Mouse (Mus musculus) inflammation-experienced regulatory T-cells, adult 6 months (primary cell): ENCODE data around the gene Gm26566. TPM values are rescaled to one million over a fixed set of nuclear protein-coding genes. Genes with fewer than 3 reads are reported as not detected.
"Not testable (repeated sequence)": the region's sequence is repeated elsewhere in the genome, so short reads cannot be mapped to it uniquely, and the experiment has no call there.

ENCODE experiments used
- ATAC-seq: one replicate; pipeline ENCODE4 v1.8.0; 2017
- polyA plus RNA-seq, 3 experiments: library from polyadenylated mRNA; unstranded; fragments of 100-300 nt; shearing (Covaris generic); gene quantifications; one replicate each; pipeline ENCODE4 v1.2.1; 2017

Gm26566 gene
- polyA plus RNA-seq, 3 experiments from 2014 or later, result not detected

- ATAC-seq, result no peak
Observed at GRCm38 (mm10) chr4:88741426-88741825, 19.8 kb downstream of the Gm26566 start.

DNA sequence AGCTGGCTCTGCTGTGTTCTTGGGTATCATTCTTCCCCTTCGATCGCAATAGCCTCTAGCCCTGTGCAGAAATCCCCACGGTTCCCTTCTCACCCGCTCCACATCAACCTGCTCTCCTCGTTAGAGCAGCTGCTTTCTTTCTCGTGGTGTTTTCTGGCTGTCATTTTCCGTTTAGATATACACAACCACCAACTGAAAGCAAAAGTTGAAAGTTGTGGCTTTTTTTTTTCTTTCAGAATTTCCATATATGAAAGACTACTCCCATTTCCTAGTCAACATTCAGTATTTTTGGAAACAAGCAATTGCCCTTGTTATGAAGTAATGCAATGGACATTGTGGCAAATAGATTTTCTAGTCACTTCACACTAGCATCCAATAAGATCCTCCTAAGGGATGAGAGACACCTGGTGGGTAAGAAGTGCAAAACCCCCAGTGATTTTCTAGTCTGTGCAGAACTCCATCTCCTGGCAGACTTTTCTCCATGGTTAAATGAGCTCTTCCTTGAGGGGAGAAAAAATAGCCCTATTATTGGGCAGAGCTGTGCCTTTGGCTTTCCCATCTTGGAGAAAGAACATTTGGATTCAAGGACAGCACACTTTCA lies 21.3 kb downstream of the Gm26566 start:
- peak; percentile 58 for ATAC-seq

DNA sequence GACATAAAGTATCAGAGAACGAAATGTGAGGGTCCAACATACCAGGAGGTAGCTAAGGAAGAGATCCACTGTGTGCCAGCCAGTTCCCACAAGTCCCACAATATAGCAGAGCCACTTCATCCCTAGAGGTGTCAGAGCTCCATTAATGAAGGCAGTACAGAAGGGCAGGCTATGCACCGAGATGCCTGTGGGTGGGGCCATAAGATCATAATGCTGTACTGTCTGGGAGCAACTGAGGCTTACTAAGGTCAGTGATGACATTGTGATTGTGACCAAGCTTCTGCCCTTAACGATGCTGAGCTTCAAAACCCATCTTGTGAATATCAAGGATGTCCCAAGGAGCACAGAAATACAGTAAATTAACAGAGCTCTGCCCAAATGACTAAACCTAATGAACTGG lies 22.6 kb downstream of the Gm26566 start:
- no peak for ATAC-seq

DNA sequence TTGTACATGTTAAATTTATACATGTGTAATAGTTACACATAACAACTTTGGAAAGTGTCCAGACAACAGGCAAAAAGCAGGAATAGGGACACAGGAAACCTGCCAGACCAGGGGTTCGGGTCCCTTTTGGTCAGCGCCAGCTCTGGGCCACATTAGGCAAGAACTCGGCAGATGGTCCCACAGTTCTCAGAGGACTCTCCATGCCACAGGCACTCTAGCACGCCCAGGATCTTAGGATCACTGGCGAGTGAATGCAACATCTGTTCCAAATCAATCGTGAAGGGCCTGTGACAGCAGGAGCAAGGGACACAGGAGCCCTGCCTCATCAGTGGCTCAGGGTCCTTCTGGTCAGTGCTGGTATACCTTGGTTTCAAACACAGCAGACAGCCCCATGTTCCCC lies 28.3 kb downstream of the Gm26566 start:
- ATAC-seq, result no peak

DNA sequence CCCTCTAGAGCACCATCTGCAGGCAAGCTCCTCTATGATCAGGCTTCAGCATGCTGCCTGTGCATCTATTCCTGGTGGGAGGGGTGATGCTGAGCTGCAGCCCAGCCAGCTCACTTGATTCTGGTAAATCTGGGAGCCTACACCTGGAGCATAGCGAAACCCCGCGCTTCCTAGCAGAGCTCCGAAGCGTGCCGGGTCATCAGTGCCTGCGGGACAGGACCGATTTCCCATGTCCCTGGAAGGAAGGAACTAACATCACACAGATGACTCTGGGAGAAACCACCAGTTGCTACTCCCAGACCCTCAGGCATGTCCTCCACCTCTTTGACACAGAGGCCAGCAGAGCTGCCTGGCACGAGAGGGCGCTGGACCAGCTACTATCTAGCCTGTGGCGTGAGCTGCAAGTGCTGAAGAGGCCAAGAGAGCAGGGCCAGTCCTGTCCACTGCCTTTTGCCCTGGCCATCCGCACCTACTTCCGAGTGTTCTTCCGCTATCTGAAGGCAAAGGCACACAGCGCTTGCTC lies 33.3 kb downstream of the Gm26566 start, which contains the start of gene Gm13271:
Gene Gm13271 (plus strand): TSS at position 51 of the 523 bp plus-strand sequence.
- not testable (repeated sequence) for ATAC-seq

GRCm38 (mm10) chr4:88756581-88757513 lies 35.2 kb downstream of the Gm26566 start:
- ATAC-seq, result not testable (repeated sequence)

DNA sequence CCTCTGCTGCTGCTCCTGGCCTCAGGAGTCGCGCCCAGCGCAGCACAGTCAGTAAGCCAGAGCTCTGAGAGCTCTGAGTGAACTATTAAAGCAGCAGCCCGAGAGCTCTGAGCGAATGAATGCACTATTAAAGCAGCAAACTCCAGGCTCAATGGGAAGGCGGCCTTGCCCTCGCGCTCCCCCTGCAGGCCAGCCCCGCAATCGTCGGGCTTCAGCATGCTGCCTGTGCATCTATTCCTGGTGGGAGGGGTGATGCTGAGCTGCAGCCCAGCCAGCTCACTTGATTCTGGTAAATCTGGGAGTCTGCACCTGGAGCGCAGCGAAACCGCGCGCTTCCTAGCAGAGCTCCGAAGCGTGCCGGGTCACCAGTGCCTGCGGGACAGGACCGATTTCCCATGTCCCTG lies 36.0 kb downstream of the Gm26566 start:
- ATAC-seq, result peak; percentile 100

DNA sequence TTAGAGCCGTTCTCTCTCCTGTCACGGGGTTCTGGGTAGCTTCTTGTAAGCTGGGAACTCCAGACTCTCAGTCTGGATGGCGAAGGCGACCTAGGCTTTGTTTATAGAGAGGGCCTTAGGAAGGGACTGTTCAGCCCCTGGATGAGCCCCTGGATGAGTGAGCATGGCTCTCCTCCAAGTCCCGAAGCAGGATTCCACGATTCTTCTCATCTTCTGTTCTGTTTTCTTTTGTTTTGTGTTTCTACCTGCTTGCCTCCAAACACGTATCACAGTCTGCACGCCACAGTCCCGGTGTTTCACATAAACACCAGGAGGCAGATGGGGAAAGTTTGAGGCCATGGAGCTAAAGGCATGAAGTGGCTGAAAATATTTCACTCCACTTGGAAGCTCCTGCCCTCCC lies 37.1 kb downstream of the Gm26566 start:
- not testable (repeated sequence) for ATAC-seq

GRCm38 (mm10) chr4:88759610-88760268 lies 38.1 kb downstream of the Gm26566 start, which contains the start of gene Gm13283:
Gm13283 (plus strand) TSS chr4:88760119.
- ATAC-seq, result not testable (repeated sequence)

GRCm38 (mm10) chr4:88760431-88760830 lies 38.8 kb downstream of the Gm26566 start:
- ATAC-seq, result not testable (repeated sequence)

- not testable (repeated sequence) for ATAC-seq
Observed at GRCm38 (mm10) chr4:88761776-88762175, 40.2 kb downstream of the Gm26566 start.

- not testable (repeated sequence) for ATAC-seq
Observed at GRCm38 (mm10) chr4:88762341-88762740, 40.7 kb downstream of the Gm26566 start.

DNA sequence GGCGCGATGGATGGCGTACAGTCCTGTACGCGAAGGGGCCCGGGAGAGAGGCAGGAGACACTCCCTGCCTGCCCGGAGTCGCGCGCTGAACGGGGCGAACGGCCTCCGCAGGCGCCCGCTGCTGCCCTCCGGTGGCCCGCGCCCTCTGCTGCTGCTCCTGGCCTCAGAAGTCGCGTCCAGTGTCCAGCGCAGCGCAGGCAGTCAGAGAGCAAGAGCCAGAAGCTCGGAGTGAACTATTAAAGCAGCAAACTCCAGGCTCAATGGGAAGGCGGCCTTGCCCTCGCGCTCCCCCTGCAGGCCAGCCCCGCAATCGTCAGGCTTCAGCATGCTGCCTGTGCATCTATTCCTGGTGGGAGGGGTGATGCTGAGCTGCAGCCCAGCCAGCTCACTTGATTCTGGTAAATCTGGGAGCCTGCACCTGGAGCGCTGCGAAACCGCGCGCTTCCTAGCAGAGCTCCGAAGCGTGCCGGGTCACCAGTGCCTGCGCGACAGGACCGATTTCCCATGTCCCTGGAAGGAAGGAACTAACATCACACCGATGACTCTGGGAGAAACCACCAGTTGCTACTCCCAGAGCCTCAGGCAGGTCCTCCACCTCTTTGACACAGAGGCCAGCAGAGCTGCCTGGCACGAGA lies 41.9 kb downstream of the Gm26566 start:
- ATAC-seq, result not testable (repeated sequence)

Other genes starting within 250 kb of the Gm26566 start
- not detected for gene Ifnb1, start 199.0 kb upstream of the Gm26566 start, polyA plus RNA-seq
- gene Ifna15, start 163.6 kb upstream of the Gm26566 start, polyA plus RNA-seq, result not detected
- not detected for gene Ifna14, start 150.0 kb upstream of the Gm26566 start, polyA plus RNA-seq
- gene Ifna9, start 129.4 kb upstream of the Gm26566 start, polyA plus RNA-seq, result not detected
- not detected for gene Ifna12, start 118.4 kb upstream of the Gm26566 start, polyA plus RNA-seq
- gene C87499, start 87.4 kb upstream of the Gm26566 start, polyA plus RNA-seq, result not detected
- gene Ifna13, start 77.3 kb upstream of the Gm26566 start, polyA plus RNA-seq, result not detected
- not detected for gene Ifna16, start 44.9 kb upstream of the Gm26566 start, polyA plus RNA-seq
- gene Ifna2, start 37.9 kb upstream of the Gm26566 start, polyA plus RNA-seq, result not detected
- gene Ifnab, start 30.4 kb upstream of the Gm26566 start, polyA plus RNA-seq, result not detected
- gene Klhl9, start 660 bp downstream of the Gm26566 start, polyA plus RNA-seq, result 10 to 100 TPM; 34.2 to 37.3 (median 35.5) TPM
- gene Gm13271, start 33.1 kb downstream of the Gm26566 start, polyA plus RNA-seq, result not detected
- gene Gm13283, start 38.3 kb downstream of the Gm26566 start, polyA plus RNA-seq, result not detected
- not detected for gene Gm13290, start 52.0 kb downstream of the Gm26566 start, polyA plus RNA-seq
- not detected for gene Gm13289, start 55.1 kb downstream of the Gm26566 start, polyA plus RNA-seq
- not detected for gene Gm13272, start 58.0 kb downstream of the Gm26566 start, polyA plus RNA-seq
- under 1 TPM in 1 of 3 experiments, not detected in 2; 0.58 TPM for gene Ifnz, start 60.3 kb downstream of the Gm26566 start, polyA plus RNA-seq
- not detected for gene Gm13276, start 63.9 kb downstream of the Gm26566 start, polyA plus RNA-seq
- not detected for gene Gm13277, start 66.8 kb downstream of the Gm26566 start, polyA plus RNA-seq
- not detected for gene Gm13278, start 69.7 kb downstream of the Gm26566 start, polyA plus RNA-seq
- gene Gm13275, start 72.7 kb downstream of the Gm26566 start, polyA plus RNA-seq, result not detected
- gene Gm13279, start 75.6 kb downstream of the Gm26566 start, polyA plus RNA-seq, result not detected
- 1 to 10 TPM in 1 of 3 experiments, under 1 TPM in 1, not detected in 1; 0.39 to 1.6 TPM for gene Gm13285, start 77.9 kb downstream of the Gm26566 start, polyA plus RNA-seq
- gene Gm13287, start 81.4 kb downstream of the Gm26566 start, polyA plus RNA-seq, result not detected
- not detected for gene Gm13288, start 83.7 kb downstream of the Gm26566 start, polyA plus RNA-seq
- gene Ifna7, start 94.4 kb downstream of the Gm26566 start, polyA plus RNA-seq, result not detected
- not detected for gene Ifna11, start 98.2 kb downstream of the Gm26566 start, polyA plus RNA-seq
- gene Ifna6, start 105.6 kb downstream of the Gm26566 start, polyA plus RNA-seq, result not detected
- gene Ifna5, start 113.7 kb downstream of the Gm26566 start, polyA plus RNA-seq, result not detected
- gene Ifna4, start 120.1 kb downstream of the Gm26566 start, polyA plus RNA-seq, result under 1 TPM in 1 of 3 experiments, not detected in 2; 0.63 TPM
- gene Ifna1, start 128.3 kb downstream of the Gm26566 start, polyA plus RNA-seq, result not detected
- not detected for gene Ifne, start 158.4 kb downstream of the Gm26566 start, polyA plus RNA-seq